Mouse (Mus musculus) embryonic fibroblast, embryonic 13.5 days (primary cell): ENCODE measurements around the gene Cmc4.

Experiments
- CTCF ChIP-seq: IDR thresholded peaks from 2 replicates; pipeline ENCODE4 v1.5.1; 2011; ENCODE audit warnings: mild to moderate bottlenecking, control low read depth, low read length, moderate library complexity, borderline replicate concordance; ENCODE audit not compliant: insufficient read depth
- POLR2A ChIP-seq: IDR thresholded peaks from 2 replicates; pipeline ENCODE4 v1.6.1; 2011; ENCODE audit warnings: low read depth, mild to moderate bottlenecking, control low read depth, low read length, moderate library complexity

DNA sequence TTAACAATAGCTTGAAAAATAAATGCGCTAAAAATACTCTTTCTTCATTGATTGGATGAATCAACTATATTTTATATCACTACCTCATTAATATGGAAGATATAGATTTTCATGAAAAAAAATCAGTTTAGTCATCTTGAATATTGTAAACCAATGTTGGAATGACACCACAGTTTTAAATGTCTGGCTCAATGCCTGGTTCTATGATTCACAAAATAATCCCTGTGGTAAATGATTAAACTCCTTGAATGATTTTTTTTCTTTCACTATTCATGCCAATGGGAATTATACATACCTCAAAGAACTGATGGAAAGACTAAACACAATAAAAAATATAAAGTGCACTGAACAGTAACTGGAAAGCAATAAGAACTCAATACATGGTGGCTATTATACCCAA is 6.7 kb downstream of the Cmc4 start:
- TF ChIP-seq CTCF, result no peak
- no peak for TF ChIP-seq POLR2A
